Mouse (Mus musculus): Measurements from ENCODE around the gene Rcc1l. TPM values are rescaled to one million over a fixed set of nuclear protein-coding genes. Genes with fewer than 3 reads are reported as not detected.

Gene Rcc1l
- polyA plus RNA-seq, 1 experiment from 2014 or later: 20.3 TPM

GRCm38 (mm10) chr5:134105829-134106228 lies 70.7 kb downstream of the Rcc1l start:
- WGBS: 89% methylated on average over 8 of the region's 8 CpGs
- no peak for ATAC-seq (ENCODE audit: low FRiP score)
- H3K4me2 ChIP-seq: no peak overlapping the region

GRCm38 (mm10) chr5:134102720-134103119 lies 73.9 kb downstream of the Rcc1l start:
- ATAC-seq (ENCODE audit: low FRiP score): no peak
- WGBS: 75% methylated on average over 6 of the region's 6 CpGs
- Histone ChIP-seq H3K9me3 (replicated peaks) (no peaks in the 10 kb centered on the region), H3K36me3 (peaks cover 10% of the 10 kb centered on the region), H3K4me3 (replicated peaks) (no peak overlapping the region), H3K4me2 (peak overlapping the region; percentile 66), H3K27me3 (replicated peaks) (no peaks in the 10 kb centered on the region), H3K9ac (replicated peaks) (peak overlapping the region; percentile 7; the same call in 1 of the 2 replicates), H3K27ac (replicated peaks) (no peak overlapping the region), H3K4me1 (peaks cover 39% of the 10 kb centered on the region)

More at GRCm38 (mm10) chr5:134105829-134106228, 70.7 kb downstream of the Rcc1l start:
- H3K27ac ChIP-seq (replicated peaks): no peak overlapping the region
- no peaks in the 10 kb centered on the region for H3K27me3 ChIP-seq (replicated peaks)
- H3K4me1 ChIP-seq: peaks cover 23% of the 10 kb centered on the region
- H3K9ac ChIP-seq (replicated peaks): no peak overlapping the region
- no peak overlapping the region for H3K4me3 ChIP-seq (replicated peaks)
- peaks cover 21% of the 10 kb centered on the region for H3K36me3 ChIP-seq
- no peaks in the 10 kb centered on the region for H3K9me3 ChIP-seq (replicated peaks)

GRCm38 (mm10) chr5:134101883-134102282 lies 74.7 kb downstream of the Rcc1l start:
- Histone ChIP-seq H3K4me3 (replicated peaks) (peak overlapping the region; percentile 77), H3K27ac (replicated peaks) (no peak overlapping the region), H3K4me2 (peak overlapping the region; percentile 66), H3K9me3 (replicated peaks) (no peaks in the 10 kb centered on the region), H3K9ac (replicated peaks) (peak overlapping the region; percentile 40; the same call in 1 of the 2 replicates), H3K36me3 (peaks cover 10% of the 10 kb centered on the region), H3K4me1 (peaks cover 39% of the 10 kb centered on the region), H3K27me3 (replicated peaks) (no peaks in the 10 kb centered on the region)
- WGBS: 22% methylated on average over 5 of the region's 5 CpGs
- ATAC-seq (ENCODE audit: low FRiP score): no peak

GRCm38 (mm10) chr5:134101322-134101721 lies 75.3 kb downstream of the Rcc1l start:
- peak overlapping the region; percentile 77 for H3K4me3 ChIP-seq (replicated peaks)
- H3K4me1 ChIP-seq: peaks cover 39% of the 10 kb centered on the region
- 45% methylated on average over 5 of the region's 5 CpGs for WGBS
- peak overlapping the region; percentile 40 for H3K9ac ChIP-seq (replicated peaks)
- no peaks in the 10 kb centered on the region for H3K9me3 ChIP-seq (replicated peaks)
- peaks cover 10% of the 10 kb centered on the region for H3K36me3 ChIP-seq
- no peaks in the 10 kb centered on the region for H3K27me3 ChIP-seq (replicated peaks)
- H3K4me2 ChIP-seq: peak overlapping the region; percentile 66
- H3K27ac ChIP-seq (replicated peaks): 0 out of 2 replicates have a peak overlapping the region, but pooled peaks have one; percentile 25
- no peak for ATAC-seq (ENCODE audit: low FRiP score)

- Histone ChIP-seq H3K4me1 (peaks cover 39% of the 10 kb centered on the region), H3K4me2 (peak overlapping the region; percentile 66), H3K27me3 (replicated peaks) (no peaks in the 10 kb centered on the region), H3K9me3 (replicated peaks) (no peaks in the 10 kb centered on the region), H3K27ac (replicated peaks) (peak overlapping the region; percentile 90), H3K9ac (replicated peaks) (peak overlapping the region; percentile 88), H3K4me3 (replicated peaks) (peak overlapping the region; percentile 77), H3K36me3 (peaks cover under 1% of the 10 kb centered on the region; the same call in 1 of the 2 replicates)
- ATAC-seq (ENCODE audit: low FRiP score): peak; percentile 21
- WGBS: 5% methylated on average over 17 of the region's 17 CpGs
Measured at GRCm38 (mm10) chr5:134100232-134100771, 76.3 kb downstream of the Rcc1l start.

GRCm38 (mm10) chr5:134099496-134100211 lies 76.9 kb downstream of the Rcc1l start, which contains the start of gene Castor2:
TSS of gene Castor2 (plus strand) at chr5:134099711.
- H3K36me3 ChIP-seq: no peaks in the 10 kb centered on the region
- WGBS: under 1% methylated on average over 54 of the region's 58 CpGs
- peaks cover 39% of the 10 kb centered on the region for H3K4me1 ChIP-seq
- peak within 1 kb of the TSS; percentile 88 for H3K9ac ChIP-seq (replicated peaks)
- peak within 1 kb of the TSS; percentile 90 for H3K27ac ChIP-seq (replicated peaks)
- H3K4me3 ChIP-seq (replicated peaks): peak within 1 kb of the TSS; percentile 77
- H3K4me2 ChIP-seq: peak within 1 kb of the TSS; percentile 66
- peak; percentile 92 for ATAC-seq (ENCODE audit: low FRiP score)
- H3K9me3 ChIP-seq (replicated peaks): no peaks in the 10 kb centered on the region
- no peaks in the 10 kb centered on the region for H3K27me3 ChIP-seq (replicated peaks)

GRCm38 (mm10) chr5:134098976-134099375 lies 77.6 kb downstream of the Rcc1l start:
- under 1% methylated on average over 17 of the region's 17 CpGs for WGBS
- no peaks in the 10 kb centered on the region for H3K36me3 ChIP-seq
- no peaks in the 10 kb centered on the region for H3K27me3 ChIP-seq (replicated peaks)
- peak overlapping the region; percentile 66 for H3K4me2 ChIP-seq
- H3K4me1 ChIP-seq: peaks cover 39% of the 10 kb centered on the region
- H3K9me3 ChIP-seq (replicated peaks): no peaks in the 10 kb centered on the region
- ATAC-seq (ENCODE audit: low FRiP score): peak; percentile 59
- peak overlapping the region; percentile 88 for H3K9ac ChIP-seq (replicated peaks)
- peak overlapping the region; percentile 77 for H3K4me3 ChIP-seq (replicated peaks)
- H3K27ac ChIP-seq (replicated peaks): peak overlapping the region; percentile 90

GRCm38 (mm10) chr5:134098341-134098902 lies 78.2 kb downstream of the Rcc1l start:
- Histone ChIP-seq H3K4me1 (peaks cover 39% of the 10 kb centered on the region), H3K9ac (replicated peaks) (peak overlapping the region; percentile 88), H3K27ac (replicated peaks) (peak overlapping the region; percentile 90; the same call in 1 of the 2 replicates), H3K9me3 (replicated peaks) (no peaks in the 10 kb centered on the region), H3K36me3 (no peaks in the 10 kb centered on the region), H3K4me3 (replicated peaks) (peak overlapping the region; percentile 77), H3K27me3 (replicated peaks) (no peaks in the 10 kb centered on the region), H3K4me2 (peak overlapping the region; percentile 66)
- WGBS: 47% methylated on average over 13 of the region's 13 CpGs
- no peak; the same call in 1 of the 2 replicates for ATAC-seq (ENCODE audit: low FRiP score)

Other genes starting within 250 kb of the Rcc1l start
- 22.8 TPM in 2 replicates for gene Castor2, start 77.1 kb downstream of the Rcc1l start, polyA plus RNA-seq (2015; fragmentation: Nextera tagmentation; extraction: Ambion mirVana)
- gene Gtf2ird2, start 7.2 kb upstream of the Rcc1l start, polyA plus RNA-seq (2015; fragmentation: Nextera tagmentation; extraction: Ambion mirVana): 12.4 and 14.4 TPM in 2 replicates
- 2.5 and 5.1 TPM in 2 replicates for gene Ncf1, start 52.9 kb upstream of the Rcc1l start, polyA plus RNA-seq (2015; fragmentation: Nextera tagmentation; extraction: Ambion mirVana)
- 136 and 143 TPM in 2 replicates for gene Gtf2i, start 138.0 kb upstream of the Rcc1l start, polyA plus RNA-seq (2015; fragmentation: Nextera tagmentation; extraction: Ambion mirVana)

Data from neural tube, embryonic 15.5 days (tissue).